Mouse (Mus musculus): ENCODE results near the gene Ipcef1. TPM values are rescaled to one million over a fixed set of nuclear protein-coding genes. Genes with fewer than 3 reads are reported as not detected.

Gene Ipcef1
- polyA plus RNA-seq, 1 experiment from 2014 or later = 0.83 TPM

Other genes with a start within 250 kb of the Ipcef1 start
- gene Cnksr3, start 159.8 kb upstream of the Ipcef1 start, polyA plus RNA-seq (2014; fragmentation: Nextera tagmentation; extraction: Ambion mirVana) = 8.5 and 8.8 TPM in 2 replicates